Mouse (Mus musculus) urinary bladder, postnatal 14 days (tissue): Measurements from ENCODE around the gene Gm8267.
"Not testable (repeated sequence)": the region's sequence is repeated elsewhere in the genome, so short reads cannot be mapped to it uniquely, and the experiment has no call there.

Experiments
- DNase-seq: peaks from one replicate; pipeline ENCODE4 v3.0.0; 2021; ENCODE audit warnings: low spot score

Gene Gm8267

DNA sequence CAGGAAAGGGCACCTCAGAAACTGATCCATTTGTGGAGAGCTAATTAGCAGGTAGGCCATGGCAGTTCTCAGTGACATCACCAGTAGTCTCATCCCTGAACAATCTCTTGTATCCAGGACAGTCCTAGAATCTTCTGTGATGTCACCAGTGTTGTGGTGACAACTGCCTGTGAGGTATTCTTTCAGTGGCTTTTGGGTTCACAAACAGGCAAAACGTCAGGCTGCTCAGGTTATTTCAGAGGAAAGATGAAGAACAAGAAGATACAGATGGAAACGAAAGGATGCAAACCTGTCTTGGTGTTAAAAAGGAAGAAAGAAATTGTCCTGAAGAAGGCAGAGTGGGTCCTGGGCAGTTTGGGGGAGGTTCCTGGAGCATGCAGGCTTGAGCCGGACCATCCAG, at the start of gene Gm8267:
TSS of gene Gm8267 (minus strand) at position 101 of the 400 bp plus-strand sequence.
- no peak for DNase-seq

DNA sequence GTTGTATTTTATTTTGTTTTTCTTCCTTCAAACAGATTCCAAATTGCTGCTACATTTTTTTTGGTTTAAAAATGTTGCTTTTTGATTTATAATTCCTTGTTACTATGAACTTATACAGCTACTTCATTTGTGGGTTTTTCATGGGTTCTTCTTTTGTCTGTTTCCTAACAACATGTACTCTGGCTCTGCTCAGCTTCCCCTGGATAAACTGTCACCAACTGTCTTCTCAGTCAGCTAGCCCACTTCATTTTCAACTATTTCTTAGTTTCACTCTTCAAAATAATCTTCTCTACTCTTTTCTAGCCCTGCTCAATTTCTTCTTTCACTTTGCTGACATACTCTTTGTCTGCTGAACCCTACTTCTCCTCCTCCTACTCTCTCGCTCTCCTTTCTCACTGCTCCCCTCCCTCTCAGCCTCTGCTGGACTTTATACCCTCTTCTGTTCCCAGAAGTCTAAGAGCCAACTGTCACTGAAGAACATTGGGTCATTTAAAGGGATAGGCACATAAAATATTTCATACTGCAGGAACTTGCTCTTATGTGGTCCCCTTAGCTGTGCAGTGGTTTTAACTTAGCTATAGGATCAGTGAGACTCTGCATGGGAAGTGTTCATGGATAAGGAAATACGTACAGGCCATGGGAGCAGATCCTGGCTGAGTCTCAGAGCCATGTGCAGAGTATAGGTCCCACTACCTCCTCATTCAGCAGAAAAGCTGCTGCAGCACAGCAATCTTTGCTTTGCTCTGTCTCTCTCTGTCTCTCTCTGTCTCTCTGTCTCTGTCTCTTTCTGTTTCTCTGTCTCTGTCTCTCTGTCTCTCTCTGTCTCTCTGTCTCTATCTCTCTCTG, 39.6 kb upstream of the Gm8267 start:
- not testable (repeated sequence) for DNase-seq

DNA sequence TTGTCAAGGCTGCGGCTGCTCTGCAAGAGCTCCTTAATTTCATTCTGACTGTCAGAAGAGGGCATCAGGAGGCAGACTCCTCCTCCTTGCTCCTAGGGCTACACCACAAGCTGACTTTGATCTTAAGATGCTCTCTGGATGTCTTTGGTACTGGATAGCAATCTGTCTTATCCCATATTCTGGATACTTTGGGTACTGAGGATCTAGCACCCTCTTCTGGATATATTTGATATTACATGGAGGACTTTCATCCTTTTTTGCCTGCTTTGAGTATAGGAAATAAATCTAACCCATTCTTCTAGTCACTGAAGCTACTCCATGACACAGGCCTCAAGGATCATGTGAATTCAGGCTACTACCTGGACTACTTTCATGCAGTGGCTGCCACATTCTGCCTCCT, 7.4 kb downstream of the Gm8267 start:
- DNase-seq: not testable (repeated sequence)

DNA sequence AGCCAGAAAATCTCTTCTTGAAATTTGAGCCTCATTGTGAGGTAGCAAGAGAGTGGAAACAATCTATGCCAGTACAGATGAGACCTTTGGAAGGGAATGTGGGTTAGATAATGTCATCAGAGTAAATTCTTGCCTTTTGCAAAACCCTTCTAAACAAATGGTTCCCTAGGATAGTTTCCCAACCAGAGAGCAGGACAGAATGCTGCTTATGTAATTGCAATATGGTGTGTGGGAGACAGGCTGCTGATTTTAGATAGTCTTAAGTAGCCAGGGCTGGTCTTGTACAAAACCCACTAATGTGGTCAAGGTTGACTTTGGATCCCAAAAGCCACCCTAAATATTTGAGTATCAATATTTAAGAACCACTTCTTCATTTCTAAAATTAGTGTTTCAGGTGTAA, 19.4 kb downstream of the Gm8267 start:
- not testable (repeated sequence) for DNase-seq

DNA sequence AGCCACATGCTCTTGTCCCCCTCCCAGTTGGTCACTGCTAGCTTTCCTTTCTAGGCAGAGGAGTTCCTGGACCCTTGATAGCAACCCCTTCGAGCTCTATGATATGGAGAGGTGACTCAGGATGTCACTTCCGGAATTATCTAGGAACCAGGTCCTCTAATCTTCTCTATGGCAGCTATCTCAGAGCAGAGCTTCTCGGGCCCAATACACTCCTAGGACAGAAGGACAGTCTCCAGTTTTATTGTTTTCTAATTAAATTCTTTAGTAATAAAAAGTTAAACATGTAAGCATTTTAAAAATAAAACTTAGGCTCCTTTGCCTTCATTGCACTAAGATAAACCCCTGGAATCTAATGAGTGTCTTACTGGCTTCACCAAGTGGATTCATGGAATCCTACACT, 43.8 kb downstream of the Gm8267 start, which contains the start of gene Gm8257:
TSS of gene Gm8257 (minus strand) at position 101 of the 400 bp plus-strand sequence.
- not testable (repeated sequence) for DNase-seq
